Mouse (Mus musculus): ENCODE results near the gene Icmt. TPM values are rescaled to one million over a fixed set of nuclear protein-coding genes. Genes with fewer than 3 reads are reported as not detected.
A peak's percentile ranks its signal among the peaks of the same experiment; 100 is the strongest.

Gene Icmt
- polyA plus RNA-seq, 1 experiment from 2014 or later = 26.7 TPM

DNA sequence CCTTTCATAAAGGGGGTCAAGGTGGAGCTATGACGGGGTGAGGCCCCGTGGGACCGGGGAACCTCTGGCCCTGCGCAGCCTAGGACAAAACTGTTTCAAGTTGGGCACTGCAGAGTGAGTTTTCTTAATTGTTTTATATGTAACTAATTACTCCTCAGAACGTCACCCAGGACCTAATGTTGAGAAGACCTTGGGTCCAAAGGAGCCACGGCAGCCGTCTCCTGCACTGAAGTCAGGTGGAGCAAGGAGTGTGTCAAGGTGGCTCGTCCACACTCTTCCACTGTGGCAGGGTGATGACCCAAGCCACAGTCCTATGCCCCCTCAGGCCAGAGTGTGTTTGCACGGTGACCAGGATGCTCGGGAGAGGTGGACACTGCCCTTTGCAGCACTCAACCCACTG lies 6.1 kb downstream of the Icmt start:
- H3K9me3 ChIP-seq (replicated peaks) = no peaks in the 10 kb centered on the region
- no peak for ATAC-seq (ENCODE audit: insufficient number of reproducible peaks, low FRiP score, low TSS enrichment, low read depth)
- no peaks in the 10 kb centered on the region for H3K27me3 ChIP-seq
- 88% methylated on average over 10 of the region's 10 CpGs for WGBS
- H3K27ac ChIP-seq (replicated peaks) = no peak overlapping the region
- H3K4me2 ChIP-seq (replicated peaks) = no peak overlapping the region
- peaks cover 60% of the 10 kb centered on the region for H3K36me3 ChIP-seq
- peaks cover 9% of the 10 kb centered on the region for H3K4me1 ChIP-seq
- no peak overlapping the region for H3K4me3 ChIP-seq (replicated peaks)
- no peak overlapping the region for H3K9ac ChIP-seq

DNA sequence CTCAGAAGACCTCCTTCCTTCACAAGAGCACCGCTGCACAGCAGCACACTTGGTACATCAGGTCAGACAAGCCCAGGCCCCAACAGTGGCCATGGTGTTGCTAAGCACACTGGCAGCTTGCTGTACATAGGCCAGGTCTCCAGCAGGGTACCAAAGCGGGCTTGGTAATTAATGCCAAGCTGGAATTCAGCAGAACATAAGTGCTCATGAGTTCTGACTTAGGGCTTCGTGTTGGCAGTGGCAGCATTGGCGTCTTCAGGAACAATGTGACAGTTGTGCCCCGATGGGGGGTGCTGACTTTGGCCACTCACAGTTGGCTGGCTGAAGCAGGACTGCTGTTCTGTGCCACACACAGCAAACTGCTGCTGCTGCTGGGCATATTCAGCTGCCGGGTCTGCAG lies 7.7 kb downstream of the Icmt start:
- Histone ChIP-seq H3K27ac (replicated peaks) (no peak overlapping the region), H3K4me3 (replicated peaks) (no peak overlapping the region), H3K4me1 (no peaks in the 10 kb centered on the region), H3K9ac (no peak overlapping the region), H3K9me3 (replicated peaks) (no peaks in the 10 kb centered on the region), H3K36me3 (peaks cover 59% of the 10 kb centered on the region), H3K27me3 (no peaks in the 10 kb centered on the region), H3K4me2 (replicated peaks) (no peak overlapping the region)
- ATAC-seq (ENCODE audit: insufficient number of reproducible peaks, low FRiP score, low TSS enrichment, low read depth) = no peak
- 89% methylated on average over 6 of the region's 6 CpGs for WGBS

- peaks cover 13% of the 10 kb centered on the region for H3K27me3 ChIP-seq
- H3K9me3 ChIP-seq (replicated peaks) = no peaks in the 10 kb centered on the region
- no peak overlapping the region for H3K4me2 ChIP-seq (replicated peaks)
- H3K4me1 ChIP-seq = no peaks in the 10 kb centered on the region
- no peak overlapping the region for H3K4me3 ChIP-seq (replicated peaks)
- no peak for ATAC-seq (ENCODE audit: insufficient number of reproducible peaks, low FRiP score, low TSS enrichment, low read depth)
- H3K27ac ChIP-seq (replicated peaks) = no peak overlapping the region
- peaks cover 47% of the 10 kb centered on the region for H3K36me3 ChIP-seq
- WGBS = 86% methylated on average over 6 of the region's 6 CpGs
- H3K9ac ChIP-seq = no peak overlapping the region
Observed at GRCm38 (mm10) chr4:152305991-152306390, 9.0 kb downstream of the Icmt start.

DNA sequence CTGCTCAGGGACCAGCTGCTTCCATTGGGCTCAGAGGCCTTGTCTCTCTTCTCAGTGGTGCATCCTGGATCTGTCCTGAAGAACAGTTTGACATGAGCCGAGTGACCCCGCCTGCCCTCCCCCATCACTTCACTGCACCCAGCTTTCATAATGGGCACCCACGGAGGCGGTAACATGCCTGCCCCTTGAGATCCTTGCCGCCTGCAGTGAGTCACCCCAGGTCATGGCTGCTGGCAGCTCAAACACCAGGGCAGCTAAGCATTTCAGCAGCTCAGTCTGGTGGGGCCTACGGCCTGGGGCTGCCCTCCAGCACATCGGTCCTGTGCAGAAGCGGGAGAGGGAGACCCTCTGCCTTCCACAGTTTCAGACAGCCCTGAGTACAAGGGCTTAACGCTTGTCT lies 10.5 kb downstream of the Icmt start:
- Histone ChIP-seq H3K4me3 (replicated peaks) (no peak overlapping the region), H3K36me3 (peaks cover 33% of the 10 kb centered on the region), H3K4me1 (peaks cover 8% of the 10 kb centered on the region), H3K27me3 (peaks cover 28% of the 10 kb centered on the region), H3K9me3 (replicated peaks) (no peaks in the 10 kb centered on the region), H3K4me2 (replicated peaks) (no peak overlapping the region), H3K27ac (replicated peaks) (no peak overlapping the region), H3K9ac (no peak overlapping the region)
- no peak for ATAC-seq (ENCODE audit: insufficient number of reproducible peaks, low FRiP score, low TSS enrichment, low read depth)
- WGBS = 74% methylated on average over 9 of the region's 9 CpGs

DNA sequence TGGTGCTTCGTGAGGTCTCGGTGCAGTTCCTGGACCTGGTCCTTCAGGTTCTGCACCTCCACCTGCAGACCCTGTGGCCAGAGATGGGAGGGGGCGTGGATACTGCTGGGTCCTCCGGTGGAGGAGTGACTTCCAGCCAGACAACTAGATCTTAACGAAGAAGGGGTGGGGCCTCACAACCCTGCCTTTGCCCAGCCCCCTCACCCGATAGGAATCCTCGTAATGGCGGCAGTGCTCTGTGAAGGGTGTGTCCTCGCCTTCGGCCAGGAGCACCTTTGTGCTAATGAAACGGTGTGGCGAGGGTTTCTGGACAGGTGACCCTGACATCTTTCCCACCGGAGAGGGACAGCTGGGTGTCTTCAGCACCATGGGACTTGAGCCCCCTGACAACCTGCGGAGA lies 15.2 kb downstream of the Icmt start:
- WGBS = 3% methylated on average over 14 of the region's 14 CpGs
- H3K9ac ChIP-seq = no peak overlapping the region
- H3K4me2 ChIP-seq (replicated peaks) = peak overlapping the region; percentile 62; the same call in 1 of the 2 replicates
- H3K27me3 ChIP-seq = peaks cover 75% of the 10 kb centered on the region
- H3K27ac ChIP-seq (replicated peaks) = no peak overlapping the region
- no peak for ATAC-seq (ENCODE audit: insufficient number of reproducible peaks, low FRiP score, low TSS enrichment, low read depth)
- peaks cover 3% of the 10 kb centered on the region; the same call in 1 of the 2 replicates for H3K36me3 ChIP-seq
- no peak overlapping the region; the same call in none of the 2 replicates for H3K4me3 ChIP-seq (replicated peaks)
- peaks cover 33% of the 10 kb centered on the region for H3K4me1 ChIP-seq
- no peaks in the 10 kb centered on the region for H3K9me3 ChIP-seq (replicated peaks)

DNA sequence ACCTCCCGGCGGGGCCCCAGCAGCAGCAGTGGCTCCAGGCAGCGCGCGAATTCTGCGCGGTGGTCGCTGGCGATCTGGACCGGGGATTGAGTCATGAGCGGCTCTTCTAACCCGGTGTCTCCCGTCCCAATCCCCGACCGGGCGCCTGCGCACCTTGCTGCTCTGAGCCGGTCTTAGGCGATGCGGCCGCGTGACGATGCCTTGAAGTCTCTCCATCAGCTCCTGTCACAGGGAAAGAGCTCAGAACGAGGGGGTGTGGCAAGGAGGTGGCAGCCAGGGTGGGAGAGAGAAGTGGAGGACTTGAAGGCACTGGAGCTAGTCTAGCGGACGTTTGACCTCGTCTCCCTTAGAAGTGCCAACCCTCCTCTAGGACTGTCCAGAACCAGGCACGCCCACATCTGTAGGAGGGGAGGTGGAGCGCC lies 16.2 kb downstream of the Icmt start:
- Histone ChIP-seq H3K4me1 (peaks cover 34% of the 10 kb centered on the region), H3K4me2 (replicated peaks) (peak overlapping the region; percentile 62), H3K36me3 (peaks cover 3% of the 10 kb centered on the region; the same call in 1 of the 2 replicates), H3K9me3 (replicated peaks) (no peaks in the 10 kb centered on the region), H3K4me3 (replicated peaks) (peak overlapping the region; percentile 37), H3K27ac (replicated peaks) (no peak overlapping the region), H3K27me3 (peaks cover 85% of the 10 kb centered on the region), H3K9ac (no peak overlapping the region; the same call in 1 of the 2 replicates)
- no peak for ATAC-seq (ENCODE audit: insufficient number of reproducible peaks, low FRiP score, low TSS enrichment, low read depth)
- WGBS = under 1% methylated on average over 29 of the region's 29 CpGs

DNA sequence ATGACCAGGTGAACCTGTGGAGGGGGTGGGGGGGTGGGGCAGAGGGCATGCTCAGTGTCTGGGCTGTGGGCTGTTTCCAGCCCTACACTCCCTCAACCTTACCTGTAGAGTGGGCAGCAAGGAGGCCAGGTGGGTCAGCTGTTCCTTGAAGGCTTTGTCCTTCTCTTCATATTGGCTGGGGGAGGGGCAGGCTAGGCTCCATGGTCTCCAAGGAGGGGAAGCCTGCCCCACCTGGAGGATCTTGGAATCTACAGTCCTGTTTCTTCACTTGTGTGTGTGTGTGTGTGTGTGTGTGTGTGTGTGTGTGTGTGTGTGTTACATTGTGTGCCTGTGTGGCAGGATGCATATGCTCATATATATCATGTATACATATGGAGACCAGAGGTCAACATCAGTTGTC lies 16.9 kb downstream of the Icmt start:
- H3K4me2 ChIP-seq (replicated peaks) = peak overlapping the region; percentile 62; the same call in 1 of the 2 replicates

DNA sequence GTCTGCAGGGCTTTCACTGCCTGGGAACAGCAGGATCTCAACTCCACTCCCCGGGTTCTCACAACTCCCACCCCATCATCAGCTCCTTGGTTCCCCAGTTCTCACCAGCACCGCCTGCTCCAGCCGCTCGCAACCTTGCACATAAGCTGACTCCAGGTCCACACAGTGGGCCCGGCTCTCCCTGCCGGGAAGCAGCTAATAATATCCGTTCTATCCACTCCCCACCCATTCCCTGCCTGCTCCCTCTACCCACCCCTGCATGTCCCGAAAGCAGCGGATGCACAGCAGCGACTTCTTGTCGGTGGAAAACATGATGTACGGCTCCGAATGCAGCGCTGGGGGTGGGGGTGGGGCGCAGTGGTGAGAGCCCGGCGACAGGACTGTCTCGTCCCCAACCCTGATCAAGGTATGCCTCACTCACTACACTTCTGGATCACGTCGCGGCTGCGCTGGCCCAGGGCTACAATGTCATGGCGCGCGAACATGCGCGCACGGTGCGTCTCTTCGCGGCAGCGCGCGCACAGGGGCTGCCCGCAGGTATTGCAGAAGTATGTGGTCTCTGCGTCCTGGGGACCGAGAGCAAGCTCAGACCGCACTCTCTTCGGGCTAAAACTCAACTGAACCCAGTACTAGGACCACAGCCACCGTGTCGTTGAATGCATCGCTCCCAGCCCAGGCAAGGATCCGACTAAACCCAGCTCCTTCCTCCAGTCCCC lies 18.6 kb downstream of the Icmt start:
- no peak overlapping the region for H3K27ac ChIP-seq (replicated peaks)
- peak overlapping the region; percentile 28 for H3K4me3 ChIP-seq (replicated peaks)
- peaks cover 41% of the 10 kb centered on the region for H3K4me1 ChIP-seq
- peak overlapping the region; percentile 45 for H3K4me2 ChIP-seq (replicated peaks)
- H3K9me3 ChIP-seq (replicated peaks) = no peaks in the 10 kb centered on the region
- no peak for ATAC-seq (ENCODE audit: insufficient number of reproducible peaks, low FRiP score, low TSS enrichment, low read depth)
- 2% methylated on average over 43 of the region's 43 CpGs for WGBS
- no peak overlapping the region for H3K9ac ChIP-seq
- H3K36me3 ChIP-seq = no peaks in the 10 kb centered on the region
- H3K27me3 ChIP-seq = peaks cover 84% of the 10 kb centered on the region

More for the DNA sequence above, 16.9 kb downstream of the Icmt start:
- H3K36me3 ChIP-seq = peaks cover 2% of the 10 kb centered on the region; the same call in 1 of the 2 replicates
- H3K9ac ChIP-seq = no peak overlapping the region
- no peak for ATAC-seq (ENCODE audit: insufficient number of reproducible peaks, low FRiP score, low TSS enrichment, low read depth)
- H3K27me3 ChIP-seq = peaks cover 92% of the 10 kb centered on the region
- peaks cover 41% of the 10 kb centered on the region for H3K4me1 ChIP-seq
- no peak overlapping the region; the same call in 1 of the 2 replicates for H3K4me3 ChIP-seq (replicated peaks)
- H3K9me3 ChIP-seq (replicated peaks) = no peaks in the 10 kb centered on the region
- H3K27ac ChIP-seq (replicated peaks) = no peak overlapping the region

DNA sequence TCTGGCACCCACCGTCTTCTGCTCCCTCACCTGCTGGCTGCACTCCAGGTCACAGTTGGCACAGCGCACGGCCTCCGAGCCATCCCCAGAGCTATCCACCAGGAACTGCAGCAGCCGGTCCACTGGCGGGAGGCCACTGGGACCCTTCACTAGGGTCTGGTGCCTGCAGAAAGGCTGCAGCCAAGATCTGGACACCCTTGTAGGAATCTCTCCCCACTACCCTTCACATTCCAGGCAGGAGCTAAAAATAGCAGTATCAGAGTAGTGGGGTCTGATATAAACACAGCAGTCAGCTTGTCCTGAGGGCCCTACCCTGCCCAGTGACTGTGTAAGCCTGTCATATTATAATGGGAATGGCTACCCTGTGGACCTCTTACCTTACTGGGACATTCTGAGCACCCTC lies 20.6 kb downstream of the Icmt start:
- H3K4me2 ChIP-seq (replicated peaks) = no peak overlapping the region
- H3K9ac ChIP-seq = no peak overlapping the region
- WGBS = 78% methylated on average over 6 of the region's 6 CpGs
- peaks cover 33% of the 10 kb centered on the region for H3K4me1 ChIP-seq
- no peak for ATAC-seq (ENCODE audit: insufficient number of reproducible peaks, low FRiP score, low TSS enrichment, low read depth)
- no peaks in the 10 kb centered on the region for H3K9me3 ChIP-seq (replicated peaks)
- H3K27ac ChIP-seq (replicated peaks) = no peak overlapping the region
- peaks cover 64% of the 10 kb centered on the region for H3K27me3 ChIP-seq
- H3K36me3 ChIP-seq = no peaks in the 10 kb centered on the region
- no peak overlapping the region for H3K4me3 ChIP-seq (replicated peaks)

DNA sequence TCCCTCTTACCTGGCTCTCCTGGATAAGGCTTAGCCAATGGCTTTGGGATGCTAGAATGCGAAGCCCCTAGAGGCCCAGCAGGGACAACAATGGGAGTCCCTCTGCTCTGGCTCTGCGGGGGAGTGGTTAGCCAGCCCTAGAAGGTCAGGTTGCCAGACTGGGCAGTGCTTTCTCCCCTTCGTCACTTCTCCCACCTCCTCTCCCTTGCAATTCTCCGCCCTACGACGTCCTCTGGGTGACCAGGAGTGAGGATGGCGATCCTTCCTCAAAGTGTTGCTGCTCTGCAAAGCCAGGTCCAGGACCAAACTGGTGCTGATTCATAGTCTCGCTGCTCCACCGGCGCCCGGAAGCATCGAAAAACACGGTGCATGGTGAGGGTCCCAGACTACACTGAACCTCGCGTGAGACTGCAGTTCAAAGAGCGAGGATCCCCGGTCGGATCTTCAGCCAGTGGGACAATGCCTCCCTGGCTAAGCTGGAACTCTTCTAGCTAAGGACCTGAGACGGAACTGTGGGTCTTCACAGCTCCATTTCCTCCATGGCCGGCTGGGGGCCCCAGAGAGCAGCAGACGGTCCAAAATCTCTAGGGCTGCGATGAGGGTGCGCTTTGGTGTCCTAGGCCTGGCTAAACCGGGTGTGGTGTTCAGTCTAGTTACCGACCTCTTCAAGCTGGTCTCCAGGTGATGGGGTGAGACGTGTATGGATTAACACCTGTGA lies 21.6 kb downstream of the Icmt start, which contains the start of gene Rnf207:
TSS of gene Rnf207 (minus strand) at position 477 of the 718 bp plus-strand sequence.
- Histone ChIP-seq H3K9ac (no peak within 1 kb of the TSS), H3K4me3 (replicated peaks) (peak within 1 kb of the TSS; percentile 18; the same call in 1 of the 2 replicates), H3K9me3 (replicated peaks) (no peaks in the 10 kb centered on the region), H3K27me3 (peaks cover 54% of the 10 kb centered on the region), H3K4me2 (replicated peaks) (peak within 1 kb of the TSS; percentile 40), H3K27ac (replicated peaks) (no peak within 1 kb of the TSS), H3K4me1 (peaks cover 22% of the 10 kb centered on the region), H3K36me3 (no peaks in the 10 kb centered on the region)
- no peak for ATAC-seq (ENCODE audit: insufficient number of reproducible peaks, low FRiP score, low TSS enrichment, low read depth)
- 2% methylated on average over 26 of the region's 26 CpGs for WGBS

DNA sequence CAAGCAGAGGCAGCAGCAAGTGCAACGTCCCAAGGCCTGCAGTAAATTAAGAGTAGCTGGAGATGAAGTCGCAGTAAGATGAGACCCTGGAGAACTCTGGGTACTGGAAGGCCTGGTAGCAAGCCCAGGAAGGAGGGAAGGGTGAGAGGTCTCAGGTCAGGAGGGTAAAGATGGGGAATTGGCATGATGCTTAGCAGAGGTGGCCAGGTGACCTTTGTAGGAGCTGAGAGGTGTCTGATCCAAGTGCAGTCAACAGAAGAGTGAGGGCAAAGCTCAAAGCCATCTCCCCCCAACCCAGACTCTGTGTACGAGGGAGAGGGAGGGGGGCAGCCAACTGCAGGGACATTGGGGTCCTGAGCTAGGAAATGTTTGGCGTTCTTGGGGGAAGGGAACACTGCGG lies 24.4 kb downstream of the Icmt start:
- Histone ChIP-seq H3K27me3 (peaks cover 26% of the 10 kb centered on the region), H3K4me3 (replicated peaks) (no peak overlapping the region), H3K9me3 (replicated peaks) (no peaks in the 10 kb centered on the region), H3K27ac (replicated peaks) (no peak overlapping the region), H3K9ac (no peak overlapping the region), H3K36me3 (no peaks in the 10 kb centered on the region), H3K4me1 (peaks cover 9% of the 10 kb centered on the region), H3K4me2 (replicated peaks) (no peak overlapping the region)
- no peak for ATAC-seq (ENCODE audit: insufficient number of reproducible peaks, low FRiP score, low TSS enrichment, low read depth)
- 43% methylated on average over 5 of the region's 5 CpGs for WGBS
